Mouse (Mus musculus) brown adipose tissue, adult 24 weeks (tissue): ENCODE results near the gene Sfrp4. TPM values are rescaled to one million over a fixed set of nuclear protein-coding genes. Genes with fewer than 3 reads are reported as not detected.

Experiments used
- H3K27ac ChIP-seq: fragments of 200-500 bp; replicated peaks from 2 replicates; pipeline ENCODE4 v1.5.1; 2012; ENCODE audit warnings: low read depth, mild to moderate bottlenecking, low read length
- H3K4me1 ChIP-seq: fragments of 200-500 bp; 2 replicates; pipeline ENCODE4 v1.6.1; 2012; ENCODE audit warnings: low read length, mixed read lengths; ENCODE audit not compliant: control insufficient read depth, insufficient read depth, insufficient read length
- H3K4me3 ChIP-seq: fragments of 200-500 bp; 2 replicates; pipeline ENCODE4 v1.5.1; 2012; ENCODE audit warnings: low read depth, mild to moderate bottlenecking, low read length, moderate library complexity; ENCODE audit not compliant: insufficient read depth
- polyA plus RNA-seq: library from polyadenylated mRNA; stranded (reverse); fragments of >200 nt; gene quantifications from 2 replicates; pipeline ENCODE4 v1.2.4, GENCODE M21; 2012; ENCODE audit not compliant: missing spikeins, insufficient read depth, insufficient read length

Gene Sfrp4
- polyA plus RNA-seq, 1 experiment, result 2.9 TPM

DNA sequence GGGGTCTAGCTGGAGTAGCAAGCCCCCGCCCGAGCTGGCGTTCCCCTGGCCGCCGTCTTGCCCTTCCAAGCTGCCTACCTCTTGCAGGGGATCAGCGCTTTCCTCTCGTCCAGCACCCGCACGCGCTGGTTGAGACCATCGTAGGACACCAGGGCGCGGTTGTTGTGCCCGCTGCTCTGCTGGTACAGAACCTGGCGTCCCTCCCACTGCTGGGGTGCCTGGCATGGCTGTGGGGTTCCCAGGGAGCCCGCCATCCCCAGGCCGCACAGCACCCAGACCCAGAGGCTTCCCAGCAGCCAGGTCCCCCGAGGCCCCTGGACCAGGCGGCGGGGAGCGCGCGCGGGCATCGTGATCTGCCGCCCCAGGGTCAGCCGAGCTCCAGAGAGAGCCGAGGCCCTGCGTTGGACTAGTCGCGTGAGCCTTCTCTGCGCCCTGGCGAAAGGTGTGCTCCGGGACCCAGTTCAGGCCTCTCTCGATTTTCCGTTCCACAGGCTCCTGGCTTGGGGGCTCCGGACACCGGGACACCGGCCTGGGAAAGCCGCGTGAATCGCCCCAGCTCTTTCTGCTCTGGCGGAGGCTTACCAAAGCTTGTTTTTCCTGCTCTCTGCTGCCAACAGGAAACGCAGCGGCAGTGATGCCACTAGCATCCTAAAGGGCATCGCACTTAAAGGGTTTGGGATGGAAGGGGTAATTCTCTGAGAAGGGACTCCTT, 3.5 kb upstream of the Sfrp4 start, which contains the start of gene Epdr1:
Gene Epdr1, minus strand, starts transcription at position 712 of the 712 bp plus-strand sequence.
- H3K4me1 ChIP-seq, result peaks cover 2% of the 10 kb centered on the region; the same call in 1 of the 2 replicates
- no peak within 1 kb of the TSS for H3K27ac ChIP-seq
- peak within 1 kb of the TSS; percentile 69 for H3K4me3 ChIP-seq

DNA sequence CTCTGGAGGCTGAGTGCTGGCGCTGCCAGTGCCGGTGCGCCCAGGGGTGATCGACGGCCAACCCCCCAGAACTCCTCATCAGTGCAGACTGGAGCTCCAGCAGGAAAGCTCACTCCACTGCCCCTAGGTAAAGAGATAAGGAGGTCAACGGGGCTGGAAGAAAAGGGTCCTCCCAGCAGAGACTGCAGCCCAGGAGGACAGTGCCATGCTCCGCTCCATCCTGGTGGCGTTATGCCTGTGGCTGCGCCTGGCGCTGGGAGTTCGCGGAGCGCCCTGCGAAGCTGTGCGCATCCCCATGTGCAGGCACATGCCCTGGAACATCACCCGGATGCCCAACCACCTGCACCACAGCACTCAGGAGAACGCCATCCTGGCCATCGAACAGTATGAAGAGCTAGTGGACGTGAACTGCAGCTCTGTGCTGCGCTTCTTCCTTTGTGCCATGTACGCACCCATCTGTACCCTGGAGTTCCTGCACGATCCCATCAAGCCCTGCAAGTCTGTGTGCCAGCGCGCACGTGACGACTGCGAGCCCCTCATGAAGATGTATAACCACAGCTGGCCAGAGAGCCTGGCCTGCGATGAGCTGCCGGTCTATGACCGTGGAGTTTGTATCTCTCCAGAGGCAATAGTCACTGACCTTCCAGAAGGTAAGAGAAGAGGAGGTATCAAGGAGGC, 463 bp downstream of the Sfrp4 start:
- no peak overlapping the region for H3K27ac ChIP-seq
- peaks cover 2% of the 10 kb centered on the region; the same call in 1 of the 2 replicates for H3K4me1 ChIP-seq
- H3K4me3 ChIP-seq, result peak overlapping the region; percentile 54

DNA sequence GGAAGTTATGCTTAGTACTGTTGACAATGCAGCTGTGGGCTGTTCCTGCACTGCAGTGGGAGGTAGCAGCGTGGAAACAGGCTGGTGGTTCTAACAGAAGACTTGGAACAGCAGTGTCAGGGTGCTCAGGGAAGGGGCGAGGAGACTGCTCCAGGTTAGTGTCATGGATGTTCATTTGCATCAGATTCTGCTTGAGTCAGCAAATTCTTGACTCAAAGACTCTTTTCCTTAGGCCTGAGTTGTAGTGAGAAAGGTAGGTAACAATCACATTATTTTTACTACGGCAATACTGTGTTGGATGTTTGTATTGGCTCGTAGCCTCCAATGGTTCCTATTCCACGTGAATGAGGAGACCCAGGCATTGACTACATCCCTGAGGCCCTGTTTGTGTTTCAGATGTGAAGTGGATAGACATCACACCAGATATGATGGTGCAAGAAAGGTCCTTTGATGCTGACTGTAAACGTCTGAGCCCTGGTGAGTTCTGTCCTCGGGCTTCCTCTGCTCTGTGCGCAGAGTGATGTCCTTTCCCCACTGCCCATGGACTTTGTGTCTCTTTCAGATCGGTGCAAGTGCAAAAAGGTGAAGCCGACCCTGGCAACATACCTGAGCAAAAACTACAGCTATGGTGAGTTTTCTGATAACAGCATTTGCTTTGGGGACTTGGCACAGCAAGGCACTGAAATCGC, 1.9 kb downstream of the Sfrp4 start:
- no peak overlapping the region for H3K27ac ChIP-seq
- peaks cover 2% of the 10 kb centered on the region; the same call in 1 of the 2 replicates for H3K4me1 ChIP-seq
- H3K4me3 ChIP-seq, result no peak overlapping the region

- peaks cover 2% of the 10 kb centered on the region; the same call in 1 of the 2 replicates for H3K4me1 ChIP-seq
- H3K27ac ChIP-seq, result no peak overlapping the region
- no peak overlapping the region for H3K4me3 ChIP-seq
Observed at GRCm38 (mm10) chr13:19626473-19626872, 3.6 kb downstream of the Sfrp4 start.

DNA sequence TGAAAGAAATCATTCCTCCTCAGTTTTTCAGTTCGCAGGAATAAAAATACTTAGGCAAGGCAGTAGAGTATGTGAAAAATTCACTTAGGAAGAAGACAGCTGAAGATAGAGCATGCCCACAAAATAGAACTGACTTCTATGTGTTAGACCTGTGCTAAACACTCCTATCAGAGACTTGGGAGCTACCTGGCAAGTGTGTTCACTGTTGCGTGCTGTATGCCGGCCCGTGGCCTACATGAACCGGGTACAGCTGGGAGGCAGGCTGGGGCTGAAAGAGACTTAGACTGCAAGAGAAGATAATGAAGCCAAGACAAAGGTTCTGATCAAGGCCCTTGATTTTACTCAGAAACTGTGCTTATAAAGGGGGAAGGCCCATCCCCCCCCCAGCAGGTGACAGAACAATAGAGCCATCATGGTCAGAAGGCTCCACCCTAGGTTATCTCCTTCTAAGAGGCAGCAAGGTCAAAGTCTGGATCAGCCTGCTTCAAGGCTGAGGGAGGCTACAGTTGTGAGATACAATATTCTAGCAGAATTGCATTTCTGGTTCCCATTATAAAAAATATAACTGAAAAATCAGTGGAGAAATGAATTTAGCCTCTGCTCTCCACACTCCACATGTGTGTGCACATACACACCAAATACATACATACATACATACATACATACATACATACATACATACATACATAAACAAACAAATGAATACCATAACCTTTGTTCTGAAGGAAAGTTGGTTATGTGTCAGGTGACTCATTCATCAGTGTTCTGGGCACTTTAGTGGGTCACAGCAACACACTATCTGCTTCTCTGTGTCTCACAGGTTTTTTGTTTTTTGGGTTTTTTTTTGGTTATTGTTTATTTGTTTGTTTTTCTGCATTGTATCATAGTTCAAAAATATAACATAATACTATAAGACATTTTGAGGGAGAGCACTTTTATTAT, 8.1 kb downstream of the Sfrp4 start:
- no peak overlapping the region for H3K4me3 ChIP-seq
- H3K4me1 ChIP-seq, result no peaks in the 10 kb centered on the region
- no peak overlapping the region for H3K27ac ChIP-seq

- no peaks in the 10 kb centered on the region for H3K4me1 ChIP-seq
- no peak overlapping the region for H3K4me3 ChIP-seq
Observed at GRCm38 (mm10) chr13:19636131-19636530, 13.2 kb downstream of the Sfrp4 start.

GRCm38 (mm10) chr13:19640203-19640851, 17.4 kb downstream of the Sfrp4 start:
- Histone ChIP-seq H3K27ac (no peak overlapping the region), H3K4me3 (no peak overlapping the region), H3K4me1 (no peaks in the 10 kb centered on the region)

More at GRCm38 (mm10) chr13:19636131-19636530, 13.2 kb downstream of the Sfrp4 start:
- H3K27ac ChIP-seq, result no peak overlapping the region

- H3K4me1 ChIP-seq, result no peaks in the 10 kb centered on the region
- no peak overlapping the region for H3K4me3 ChIP-seq
- H3K27ac ChIP-seq, result no peak overlapping the region
Observed at GRCm38 (mm10) chr13:19643519-19643918, 20.6 kb downstream of the Sfrp4 start.

DNA sequence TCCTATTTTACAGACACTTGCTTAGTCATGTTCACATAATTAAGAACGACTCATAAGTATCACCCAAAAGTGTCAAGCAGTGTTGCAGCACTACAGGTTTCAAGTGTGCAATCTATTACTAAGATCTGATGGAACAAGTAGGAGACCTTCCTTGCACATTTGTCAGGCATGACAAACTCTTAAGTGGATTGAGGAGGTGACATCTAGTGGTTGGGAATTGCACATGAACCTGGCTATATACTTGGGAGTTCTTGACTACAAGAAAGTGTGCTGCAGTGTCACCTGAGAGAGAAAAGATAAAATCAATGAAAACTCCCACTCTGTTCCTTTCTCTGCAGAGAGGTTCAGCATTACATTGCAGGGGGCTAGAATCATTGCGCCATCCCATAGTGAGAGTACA, 21.3 kb downstream of the Sfrp4 start:
- Histone ChIP-seq H3K27ac (no peak overlapping the region), H3K4me3 (no peak overlapping the region), H3K4me1 (no peaks in the 10 kb centered on the region)

DNA sequence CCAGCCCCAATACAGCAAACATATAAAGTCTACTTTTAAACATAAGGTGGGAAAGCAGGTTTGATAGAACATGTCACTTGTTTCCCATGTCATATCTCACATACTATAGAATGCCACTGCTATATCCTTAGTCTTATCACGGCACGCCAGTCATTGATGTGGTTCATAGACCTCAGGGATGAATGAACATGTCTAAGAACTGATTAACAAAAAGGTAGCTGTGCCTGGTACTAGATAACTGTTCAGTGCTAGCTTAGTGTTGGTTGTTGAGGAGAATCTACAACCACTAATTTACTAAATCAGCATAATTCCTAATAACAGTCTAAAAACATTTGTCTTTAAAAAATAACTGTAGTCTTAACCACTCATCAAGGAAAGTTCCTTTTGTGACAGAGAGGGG, 26.9 kb downstream of the Sfrp4 start:
- no peak overlapping the region for H3K27ac ChIP-seq
- no peak overlapping the region for H3K4me3 ChIP-seq
- H3K4me1 ChIP-seq, result no peaks in the 10 kb centered on the region

- no peak overlapping the region for H3K4me3 ChIP-seq
Observed at GRCm38 (mm10) chr13:19652405-19652804, 29.5 kb downstream of the Sfrp4 start.

GRCm38 (mm10) chr13:19668355-19669140, 45.6 kb downstream of the Sfrp4 start:
- no peak overlapping the region for H3K4me3 ChIP-seq

More at GRCm38 (mm10) chr13:19652405-19652804, 29.5 kb downstream of the Sfrp4 start:
- Histone ChIP-seq H3K27ac (no peak overlapping the region), H3K4me1 (no peaks in the 10 kb centered on the region)

GRCm38 (mm10) chr13:19674025-19674424, 51.1 kb downstream of the Sfrp4 start:
- Histone ChIP-seq H3K4me3 (no peak overlapping the region), H3K4me1 (no peaks in the 10 kb centered on the region), H3K27ac (no peak overlapping the region)

More at GRCm38 (mm10) chr13:19668355-19669140, 45.6 kb downstream of the Sfrp4 start:
- no peak overlapping the region for H3K27ac ChIP-seq
- no peaks in the 10 kb centered on the region for H3K4me1 ChIP-seq
